Mouse (Mus musculus): ENCODE measurements at regions not wholly inside any gene's neighbourhood (a gene's known extent, or its start where the extent isn't known, plus 50 kb on each side); places are given as distances from the start of the nearest gene placed in this dataset.

DNA sequence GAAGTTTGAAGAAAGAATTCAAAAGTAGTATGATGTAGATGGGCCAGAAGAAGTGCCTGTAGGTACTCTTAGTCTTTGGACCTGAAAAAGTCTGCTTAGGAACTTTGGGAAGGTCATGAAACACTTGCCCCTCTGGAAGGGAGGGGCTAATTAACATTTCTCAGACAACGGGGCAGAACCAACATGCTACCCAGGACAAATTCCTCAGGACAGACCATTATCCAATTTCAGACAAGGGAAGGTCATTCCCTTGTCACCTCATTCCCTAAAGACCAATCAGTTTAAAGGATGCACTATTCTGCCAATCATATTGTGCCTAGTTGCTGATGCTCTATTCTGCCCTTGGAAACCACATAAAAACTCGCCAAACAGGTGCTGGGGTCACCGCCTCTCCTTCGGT, 467.1 kb downstream of the 9430069I07Rik start:
- Histone ChIP-seq H3K27ac (replicated peaks; ENCODE audit: low read depth, low read length) (no peak overlapping the region), H3K27me3 (ENCODE audit: control insufficient read depth, insufficient read depth, low read length) (no peaks in the 10 kb centered on the region), H3K4me1 (ENCODE audit: control insufficient read depth, insufficient read depth, low read length) (no peaks in the 10 kb centered on the region), H3K36me3 (replicated peaks; ENCODE audit: control insufficient read depth, insufficient read depth, low read depth, low read length) (no peaks in the 10 kb centered on the region), H3K4me3 (ENCODE audit: low read depth, low read length) (no peak overlapping the region), H3K9me3 (replicated peaks; ENCODE audit: control insufficient read depth, low read length) (no peaks in the 10 kb centered on the region), H3K9ac (replicated peaks; ENCODE audit: low read length) (no peak overlapping the region), H3K4me2 (ENCODE audit: low read depth, low read length) (no peak overlapping the region)
- WGBS, result 82% methylated on average over 4 of the region's 4 CpGs
- ATAC-seq (replicated peaks; ENCODE audit: insufficient number of reproducible peaks, low FRiP score, low TSS enrichment, low read depth) (no peak), DNase-seq (ENCODE audit: low spot score) (no peak)

GRCm38 (mm10) chr15:33888865-33889368, 468.8 kb downstream of the 9430069I07Rik start:
- H3K27me3 ChIP-seq (ENCODE audit: control insufficient read depth, insufficient read depth, low read length), result no peaks in the 10 kb centered on the region
- no peaks in the 10 kb centered on the region for H3K36me3 ChIP-seq (replicated peaks; ENCODE audit: control insufficient read depth, insufficient read depth, low read depth, low read length)
- no peak overlapping the region for H3K4me2 ChIP-seq (ENCODE audit: low read depth, low read length)
- 92% methylated on average over 1 of the region's 1 CpGs for WGBS
- no peak overlapping the region for H3K4me3 ChIP-seq (ENCODE audit: low read depth, low read length)
- no peak for ATAC-seq (replicated peaks; ENCODE audit: insufficient number of reproducible peaks, low FRiP score, low TSS enrichment, low read depth)
- H3K9me3 ChIP-seq (replicated peaks; ENCODE audit: control insufficient read depth, low read length), result no peaks in the 10 kb centered on the region
- H3K4me1 ChIP-seq (ENCODE audit: control insufficient read depth, insufficient read depth, low read length), result no peaks in the 10 kb centered on the region
- H3K9ac ChIP-seq (replicated peaks; ENCODE audit: low read length), result no peak overlapping the region
- H3K27ac ChIP-seq (replicated peaks; ENCODE audit: low read depth, low read length), result no peak overlapping the region
- no peak for DNase-seq (ENCODE audit: low spot score)

DNA sequence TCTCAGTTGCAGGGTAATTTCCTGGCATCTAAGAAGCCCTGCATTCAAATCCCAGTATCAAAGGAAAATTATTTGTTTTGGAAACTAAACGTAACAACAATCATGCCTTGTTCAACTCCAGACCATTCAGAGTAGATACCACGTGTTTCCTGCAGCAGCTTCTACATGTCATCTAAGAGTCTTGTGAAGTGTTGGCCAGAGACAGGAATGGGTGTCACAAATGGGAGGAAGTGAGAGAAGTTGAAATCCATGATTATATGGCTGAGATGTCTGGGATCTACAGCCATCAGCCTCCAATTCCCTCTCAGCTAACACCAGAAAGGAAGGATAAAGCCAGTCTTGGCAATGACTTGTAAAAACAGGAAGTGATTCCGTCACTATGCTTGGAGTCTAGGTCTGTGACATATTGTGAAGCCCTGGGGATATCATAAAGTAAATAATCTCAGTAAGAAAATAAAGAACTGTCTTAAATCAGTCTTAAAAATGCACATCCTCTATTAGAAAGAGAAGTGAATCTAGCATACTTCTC, 495.4 kb downstream of the 9430069I07Rik start:
- no peak overlapping the region for H3K9ac ChIP-seq (replicated peaks; ENCODE audit: low read length)
- no peak overlapping the region for H3K4me3 ChIP-seq (ENCODE audit: low read depth, low read length)
- no peaks in the 10 kb centered on the region for H3K36me3 ChIP-seq (replicated peaks; ENCODE audit: control insufficient read depth, insufficient read depth, low read depth, low read length)
- H3K27me3 ChIP-seq (ENCODE audit: control insufficient read depth, insufficient read depth, low read length), result no peaks in the 10 kb centered on the region
- no peaks in the 10 kb centered on the region for H3K4me1 ChIP-seq (ENCODE audit: control insufficient read depth, insufficient read depth, low read length)
- no peak for DNase-seq (ENCODE audit: low spot score)
- 73% methylated on average over 3 of the region's 3 CpGs for WGBS
- H3K9me3 ChIP-seq (replicated peaks; ENCODE audit: control insufficient read depth, low read length), result no peaks in the 10 kb centered on the region
- ATAC-seq (replicated peaks; ENCODE audit: insufficient number of reproducible peaks, low FRiP score, low TSS enrichment, low read depth), result no peak
- no peak overlapping the region for H3K27ac ChIP-seq (replicated peaks; ENCODE audit: low read depth, low read length)
- no peak overlapping the region for H3K4me2 ChIP-seq (ENCODE audit: low read depth, low read length)

DNA sequence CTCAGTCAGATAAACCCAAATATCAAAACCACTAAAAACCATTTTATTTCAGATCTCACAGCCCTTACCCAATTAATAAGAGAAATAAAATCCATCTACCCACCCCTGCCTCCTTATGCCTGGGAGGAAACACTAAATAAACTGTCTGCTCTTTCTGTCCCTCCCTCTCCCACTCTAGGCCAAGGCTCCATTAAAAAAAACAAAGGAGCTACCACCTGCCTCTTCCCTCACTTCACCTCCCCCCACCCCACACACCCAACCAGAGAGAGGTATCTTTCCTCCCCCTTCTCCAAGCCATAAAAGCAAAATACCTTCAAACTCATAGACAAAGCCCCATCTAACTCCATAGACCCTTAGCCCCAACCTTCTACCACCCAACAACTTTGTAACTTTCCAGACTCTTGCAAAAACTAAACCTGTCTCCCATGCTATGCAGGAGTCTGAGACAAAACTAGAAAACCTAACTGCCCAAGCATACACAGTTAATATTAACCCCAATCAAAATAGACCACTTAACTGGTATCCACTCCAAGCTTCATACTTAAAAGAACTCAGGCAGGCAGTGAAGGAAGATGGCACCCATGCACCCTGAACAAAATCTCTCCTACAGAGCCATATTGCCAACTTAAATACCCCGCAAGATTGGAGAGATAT, 532.1 kb downstream of the 9430069I07Rik start:
- Histone ChIP-seq H3K9me3 (replicated peaks; ENCODE audit: control insufficient read depth, low read length) (no peaks in the 10 kb centered on the region), H3K9ac (replicated peaks; ENCODE audit: low read length) (no peak overlapping the region), H3K4me2 (ENCODE audit: low read depth, low read length) (no peak overlapping the region), H3K36me3 (replicated peaks; ENCODE audit: control insufficient read depth, insufficient read depth, low read depth, low read length) (no peaks in the 10 kb centered on the region), H3K27me3 (ENCODE audit: control insufficient read depth, insufficient read depth, low read length) (no peaks in the 10 kb centered on the region), H3K27ac (replicated peaks; ENCODE audit: low read depth, low read length) (no peak overlapping the region), H3K4me3 (ENCODE audit: low read depth, low read length) (no peak overlapping the region), H3K4me1 (ENCODE audit: control insufficient read depth, insufficient read depth, low read length) (no peaks in the 10 kb centered on the region)
- ATAC-seq (replicated peaks; ENCODE audit: insufficient number of reproducible peaks, low FRiP score, low TSS enrichment, low read depth) (no peak), DNase-seq (ENCODE audit: low spot score) (no peak)
- WGBS, result 85% methylated on average over 1 of the region's 1 CpGs

- H3K36me3 ChIP-seq (replicated peaks; ENCODE audit: control insufficient read depth, insufficient read depth, low read depth, low read length), result no peaks in the 10 kb centered on the region
- no peaks in the 10 kb centered on the region for H3K27me3 ChIP-seq (ENCODE audit: control insufficient read depth, insufficient read depth, low read length)
- no peaks in the 10 kb centered on the region for H3K4me1 ChIP-seq (ENCODE audit: control insufficient read depth, insufficient read depth, low read length)
- H3K9ac ChIP-seq (replicated peaks; ENCODE audit: low read length), result no peak overlapping the region
- H3K9me3 ChIP-seq (replicated peaks; ENCODE audit: control insufficient read depth, low read length), result no peaks in the 10 kb centered on the region
- H3K4me2 ChIP-seq (ENCODE audit: low read depth, low read length), result no peak overlapping the region
- ATAC-seq (replicated peaks; ENCODE audit: insufficient number of reproducible peaks, low FRiP score, low TSS enrichment, low read depth), result no peak
- H3K27ac ChIP-seq (replicated peaks; ENCODE audit: low read depth, low read length), result no peak overlapping the region
- no peak for DNase-seq (ENCODE audit: low spot score)
- WGBS, result 83% methylated on average over 3 of the region's 3 CpGs
- no peak overlapping the region for H3K4me3 ChIP-seq (ENCODE audit: low read depth, low read length)
Observed at GRCm38 (mm10) chr15:33824826-33825225, 532.8 kb downstream of the 9430069I07Rik start.

DNA sequence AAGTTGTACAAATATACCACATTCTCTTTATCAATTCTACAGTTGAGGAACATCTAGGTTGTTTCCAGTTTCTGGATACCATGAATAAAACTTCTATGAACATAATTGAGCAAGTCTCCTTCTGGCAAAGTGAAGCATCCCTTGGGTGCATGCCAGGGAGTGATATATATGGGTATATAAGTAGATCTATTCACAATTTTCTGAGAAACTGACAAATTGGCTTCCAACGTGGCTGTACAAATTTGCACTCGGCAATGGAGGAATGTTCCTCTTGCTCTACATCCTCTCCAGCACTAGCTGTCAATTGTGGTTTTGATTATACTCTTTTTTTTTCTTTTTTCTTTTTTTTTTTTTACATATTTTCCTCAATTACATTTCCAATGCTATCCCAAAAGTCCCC, 576.7 kb downstream of the 9430069I07Rik start:
- Histone ChIP-seq H3K4me1 (ENCODE audit: control insufficient read depth, insufficient read depth, low read length) (no peaks in the 10 kb centered on the region), H3K27me3 (ENCODE audit: control insufficient read depth, insufficient read depth, low read length) (no peaks in the 10 kb centered on the region), H3K4me2 (ENCODE audit: low read depth, low read length) (no peak overlapping the region), H3K9ac (replicated peaks; ENCODE audit: low read length) (no peak overlapping the region), H3K4me3 (ENCODE audit: low read depth, low read length) (no peak overlapping the region), H3K27ac (replicated peaks; ENCODE audit: low read depth, low read length) (no peak overlapping the region), H3K9me3 (replicated peaks; ENCODE audit: control insufficient read depth, low read length) (no peaks in the 10 kb centered on the region), H3K36me3 (replicated peaks; ENCODE audit: control insufficient read depth, insufficient read depth, low read depth, low read length) (no peaks in the 10 kb centered on the region)
- 96% methylated on average over 2 of the region's 2 CpGs for WGBS
- DNase-seq (ENCODE audit: low spot score) (no peak), ATAC-seq (replicated peaks; ENCODE audit: insufficient number of reproducible peaks, low FRiP score, low TSS enrichment, low read depth) (no peak)

GRCm38 (mm10) chr15:33759496-33759895, 598.2 kb downstream of the 9430069I07Rik start:
- H3K4me1 ChIP-seq (ENCODE audit: control insufficient read depth, insufficient read depth, low read length), result no peaks in the 10 kb centered on the region
- DNase-seq (ENCODE audit: low spot score) (no peak), ATAC-seq (replicated peaks; ENCODE audit: insufficient number of reproducible peaks, low FRiP score, low TSS enrichment, low read depth) (no peak)
- no peak overlapping the region for H3K27ac ChIP-seq (replicated peaks; ENCODE audit: low read depth, low read length)
- WGBS, result 71% methylated on average over 6 of the region's 6 CpGs
- H3K27me3 ChIP-seq (ENCODE audit: control insufficient read depth, insufficient read depth, low read length), result no peaks in the 10 kb centered on the region
- no peak overlapping the region for H3K4me2 ChIP-seq (ENCODE audit: low read depth, low read length)
- no peak overlapping the region for H3K9ac ChIP-seq (replicated peaks; ENCODE audit: low read length)
- H3K36me3 ChIP-seq (replicated peaks; ENCODE audit: control insufficient read depth, insufficient read depth, low read depth, low read length), result no peaks in the 10 kb centered on the region
- no peak overlapping the region for H3K4me3 ChIP-seq (ENCODE audit: low read depth, low read length)
- H3K9me3 ChIP-seq (replicated peaks; ENCODE audit: control insufficient read depth, low read length), result no peaks in the 10 kb centered on the region

- Histone ChIP-seq H3K4me1 (ENCODE audit: control insufficient read depth, insufficient read depth, low read length) (no peaks in the 10 kb centered on the region), H3K4me3 (ENCODE audit: low read depth, low read length) (no peak overlapping the region), H3K27me3 (ENCODE audit: control insufficient read depth, insufficient read depth, low read length) (no peaks in the 10 kb centered on the region), H3K9ac (replicated peaks; ENCODE audit: low read length) (no peak overlapping the region), H3K4me2 (ENCODE audit: low read depth, low read length) (no peak overlapping the region), H3K36me3 (replicated peaks; ENCODE audit: control insufficient read depth, insufficient read depth, low read depth, low read length) (no peaks in the 10 kb centered on the region), H3K9me3 (replicated peaks; ENCODE audit: control insufficient read depth, low read length) (no peaks in the 10 kb centered on the region), H3K27ac (replicated peaks; ENCODE audit: low read depth, low read length) (no peak overlapping the region)
- ATAC-seq (replicated peaks; ENCODE audit: insufficient number of reproducible peaks, low FRiP score, low TSS enrichment, low read depth), result no peak
- 80% methylated on average over 1 of the region's 1 CpGs for WGBS
- DNase-seq (ENCODE audit: low spot score), result no peak
Observed at GRCm38 (mm10) chr15:33758771-33759170, 598.9 kb downstream of the 9430069I07Rik start.
